Mouse (Mus musculus): ENCODE results near the gene Kcnab2. TPM values are rescaled to one million over a fixed set of nuclear protein-coding genes. Genes with fewer than 3 reads are reported as not detected.

The Kcnab2 gene
- 40.7 TPM for polyA plus RNA-seq (2015; fragmentation: Illumina TruSeq; extraction: RNeasy Lipid Tissue Mini Kit (QIAGEN cat#74804); ENCODE audit: insufficient read depth, low replicate concordance)

DNA sequence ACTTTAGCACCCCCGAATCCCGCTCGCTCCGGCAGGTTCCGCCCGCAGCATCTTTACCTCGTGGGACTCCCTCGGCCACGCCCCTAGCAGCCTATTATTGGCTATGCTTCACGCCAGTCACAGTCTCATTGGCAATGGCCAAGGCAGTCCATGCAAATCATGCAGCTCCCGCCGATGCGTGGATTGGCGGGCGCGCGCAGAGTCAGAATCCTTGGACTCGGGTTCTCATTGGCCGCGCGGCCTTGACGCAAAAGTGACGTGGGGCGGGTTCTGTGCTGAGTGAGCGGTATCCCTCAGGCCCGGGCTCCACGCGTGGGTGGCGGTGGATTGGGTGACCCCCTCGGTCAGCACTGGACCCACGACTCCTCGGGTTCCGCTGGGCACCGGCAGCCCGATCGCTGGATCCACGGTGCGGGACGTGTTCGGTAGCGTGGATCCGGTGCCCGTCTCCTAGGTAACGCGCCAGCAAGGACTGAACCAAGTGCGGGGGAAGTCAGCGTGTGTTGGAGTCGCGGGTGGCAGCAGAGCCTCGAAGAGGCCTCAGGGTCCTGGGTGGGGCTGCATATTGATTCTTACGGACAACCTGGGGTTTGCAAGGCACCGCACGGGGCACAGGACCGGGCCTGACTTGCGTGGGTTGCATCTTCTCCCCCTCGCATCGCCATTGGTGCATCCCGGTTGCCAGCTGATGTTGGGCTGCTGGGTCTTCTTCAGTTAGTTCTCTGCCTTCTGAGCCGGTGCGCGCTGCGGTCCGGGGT is at the start of gene Kcnab2:
Gene Kcnab2 (minus strand): TSS at position 406 of the 758 bp plus-strand sequence.

DNA sequence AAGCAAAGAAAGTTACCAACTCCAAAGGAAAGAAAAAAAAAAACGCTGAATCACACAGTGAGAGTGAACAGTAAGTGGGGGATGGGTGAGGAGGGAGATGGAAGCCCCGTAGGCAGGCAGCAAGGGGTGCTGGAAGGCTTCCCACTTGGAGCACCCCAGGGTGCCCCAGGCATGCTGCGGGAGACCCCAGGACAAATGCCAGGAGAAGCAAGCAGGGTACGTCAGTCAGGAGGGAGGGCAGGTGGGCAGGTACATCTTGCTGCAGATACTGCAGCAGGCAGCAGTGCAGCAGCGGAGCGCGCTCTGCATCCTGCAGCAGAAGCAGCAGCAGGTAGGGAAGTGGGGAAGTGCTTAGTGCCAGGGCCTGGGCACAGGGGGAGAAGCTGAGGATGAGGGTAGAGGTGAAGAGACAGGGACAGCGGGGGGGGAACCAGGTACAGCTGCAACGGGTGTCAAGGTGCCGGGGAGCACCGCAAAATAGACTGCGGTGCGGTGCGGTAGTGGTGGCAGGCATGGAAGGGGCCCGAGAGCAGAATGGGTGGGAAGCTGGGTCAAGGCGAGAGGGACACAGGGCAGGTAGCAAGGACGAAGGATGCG is 1.1 kb downstream of the Kcnab2 start, which contains the start of gene Nphp4:
Gene Nphp4 (plus strand): TSS at position 280 of the 597 bp plus-strand sequence.

Other genes with a start within 250 kb of the Kcnab2 start
- gene Gpr153, start 203.6 kb downstream of the Kcnab2 start, polyA plus RNA-seq (2015; fragmentation: Illumina TruSeq; extraction: RNeasy Lipid Tissue Mini Kit (QIAGEN cat#74804); ENCODE audit: insufficient read depth, low replicate concordance), result 2.8 TPM
- not detected for gene Hes3, start 186.2 kb downstream of the Kcnab2 start, polyA plus RNA-seq (2015; fragmentation: Illumina TruSeq; extraction: RNeasy Lipid Tissue Mini Kit (QIAGEN cat#74804); ENCODE audit: insufficient read depth, low replicate concordance)
- 19.9 TPM for gene Icmt, start 180.6 kb downstream of the Kcnab2 start, polyA plus RNA-seq (2015; fragmentation: Illumina TruSeq; extraction: RNeasy Lipid Tissue Mini Kit (QIAGEN cat#74804); ENCODE audit: insufficient read depth, low replicate concordance)
- gene Rnf207, start 158.9 kb downstream of the Kcnab2 start, polyA plus RNA-seq (2015; fragmentation: Illumina TruSeq; extraction: RNeasy Lipid Tissue Mini Kit (QIAGEN cat#74804); ENCODE audit: insufficient read depth, low replicate concordance), result not detected
- 1,802 TPM for gene Rpl22, start 152.1 kb downstream of the Kcnab2 start, polyA plus RNA-seq (2015; fragmentation: Illumina TruSeq; extraction: RNeasy Lipid Tissue Mini Kit (QIAGEN cat#74804); ENCODE audit: insufficient read depth, low replicate concordance)
- 0.06 TPM for gene Chd5, start 139.2 kb downstream of the Kcnab2 start, polyA plus RNA-seq (2015; fragmentation: Illumina TruSeq; extraction: RNeasy Lipid Tissue Mini Kit (QIAGEN cat#74804); ENCODE audit: insufficient read depth, low replicate concordance)
- gene Nphp4, start 1.2 kb downstream of the Kcnab2 start, polyA plus RNA-seq (2015; fragmentation: Illumina TruSeq; extraction: RNeasy Lipid Tissue Mini Kit (QIAGEN cat#74804); ENCODE audit: insufficient read depth, low replicate concordance), result 0.37 TPM

All from spleen, adult 10 weeks (tissue).